Mouse (Mus musculus) left cerebral cortex, adult 18-20 months (tissue): ENCODE data around the gene Slc1a3. TPM values are rescaled to one million over a fixed set of nuclear protein-coding genes. Genes with fewer than 3 reads are reported as not detected.

ENCODE experiments used
- DNase-seq, 2 experiments: peaks; one replicate each; pipeline ENCODE4 v3.0.0; 2021 to 2022; ENCODE audit warnings: low spot score in 2 of 2, mixed read lengths in 1 of 2
- total RNA-seq, 2 experiments: library from RNA; stranded (reverse); gene quantifications; 2 replicates each; pipeline ENCODE4 v1.2.3; 2021

The Slc1a3 gene
- total RNA-seq, 2 experiments from 2014 or later, result 263 to 298 TPM

GRCm38 (mm10) chr15:8623879-8624278 lies 86.7 kb downstream of the Slc1a3 start:
- DNase-seq, result no peak

GRCm38 (mm10) chr15:8619479-8620026 lies 91.0 kb downstream of the Slc1a3 start:
- DNase-seq, result no peak

- DNase-seq, result no peak
These were observed 94.3 kb downstream of the Slc1a3 start for GRCm38 (mm10) chr15:8616290-8616689.

- no peak for DNase-seq
These were observed 94.9 kb downstream of the Slc1a3 start for GRCm38 (mm10) chr15:8615511-8616224.

GRCm38 (mm10) chr15:8614701-8615100 lies 95.9 kb downstream of the Slc1a3 start:
- no peak for DNase-seq

- no peak for DNase-seq
These were observed 104.9 kb downstream of the Slc1a3 start for GRCm38 (mm10) chr15:8605538-8606188.

GRCm38 (mm10) chr15:8602362-8602761 lies 108.2 kb downstream of the Slc1a3 start:
- DNase-seq, result no peak

- DNase-seq, result no peak
These were observed 109.0 kb downstream of the Slc1a3 start for GRCm38 (mm10) chr15:8601312-8602146.

GRCm38 (mm10) chr15:8596375-8596900 lies 114.1 kb downstream of the Slc1a3 start:
- DNase-seq, result no peak

GRCm38 (mm10) chr15:8595226-8595625 lies 115.3 kb downstream of the Slc1a3 start:
- peak; percentile 26 to 40 for DNase-seq

- peak; percentile 75 to 80 for DNase-seq
These were observed 121.0 kb downstream of the Slc1a3 start for GRCm38 (mm10) chr15:8589503-8590116.

- DNase-seq, result no peak
These were observed 122.5 kb downstream of the Slc1a3 start for GRCm38 (mm10) chr15:8588065-8588464.

- no peak for DNase-seq
These were observed 123.7 kb downstream of the Slc1a3 start for GRCm38 (mm10) chr15:8586822-8587281.

Other genes starting within 250 kb of the Slc1a3 start
- gene Gm2310, start 190.8 kb downstream of the Slc1a3 start, total RNA-seq, result not detected